ENCODE assay signal across 18 mouse cellular contexts in the genomic region with DNA sequence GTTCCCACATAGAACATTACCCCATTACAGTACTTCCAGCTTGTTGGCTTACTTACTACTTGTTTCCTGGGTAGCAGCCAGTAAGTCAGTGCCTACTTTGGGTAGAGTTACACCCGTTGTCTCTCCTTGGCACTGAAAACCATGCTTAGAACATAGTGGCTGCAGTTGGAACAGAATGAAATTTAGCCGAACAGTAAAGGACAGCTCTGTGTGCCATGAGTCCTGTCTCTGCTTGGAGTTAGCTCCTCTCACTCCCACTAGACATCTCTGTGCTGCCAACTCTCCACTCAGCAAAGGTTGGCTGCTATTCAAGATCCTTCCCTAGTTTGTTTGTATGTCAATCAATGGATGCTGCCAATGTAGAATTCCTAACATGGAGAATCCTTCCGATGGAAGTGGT.
DNase-seq lines count a peak whose midpoint lies in the region; ATAC-seq lines count a peak whose summit lies in the region.
"Had no signal": no experiment of that assay in that cellular context is flagged by ENCODE, and none has a peak within 500 bp of the region (broad histone marks: within the 10 kb centered on the region; RNA-seq: fewer than 3 reads in every experiment).

No protein-coding gene starts in this region.

- peak; percentile 94 for ATAC-seq in frontal cortex, adult (ENCODE audit: low TSS enrichment)
- ATAC-seq in cerebellum, adult (ENCODE audit: insufficient number of reproducible peaks, low FRiP score, low TSS enrichment) = no peak
- ATAC-seq: hindbrain, embryonic 16.5 days; intestine, postnatal 0 days; liver, embryonic 12.5 days had no signal

- DNase-seq in frontal cortex, postnatal 25 days (ENCODE audit: low spot score in 2 of 2) = no peak
- DNase-seq in left cerebral cortex, adult 8-10 months (ENCODE audit: low spot score in 2 of 2) = peak; percentile 4 to 32
- no peak for DNase-seq in left cerebral cortex, adult 11 months (ENCODE audit: low spot score)
- DNase-seq in layer of hippocampus, adult 8-10 months (ENCODE audit: low spot score in 2 of 2) = peak; percentile 25 to 40
- peak; percentile 72 for DNase-seq in telencephalon, adult 2 months (ENCODE audit: low read depth, low spot score)
- DNase-seq: adrenal gland, postnatal 25 days; gastrocnemius, postnatal 25 days; heart, adult 2 months; kidney, postnatal 4 days; lung, embryonic 14.5 days; lung, postnatal 36 days; spleen, adult 18-20 months; thymus, postnatal 36 days had no signal

Comparison
In these comparisons a context has a peak if more than half of its experiments do, and no peak if none do; other contexts are left out.
1. DNase-seq: peak in left cerebral cortex, adult 8-10 months (2 of 2), layer of hippocampus, adult 8-10 months (2 of 2) and telencephalon, adult 2 months (single experiment); none in frontal cortex, postnatal 25 days (0 of 2) and left cerebral cortex, adult 11 months (single experiment).